Mouse (Mus musculus): ENCODE results near the gene Sqstm1.
A peak's percentile ranks its signal among the peaks of the same experiment; 100 is the strongest.
"Not testable (repeated sequence)": the region's sequence is repeated elsewhere in the genome, so short reads cannot be mapped to it uniquely, and the experiment has no call there.

Gene Sqstm1

DNA sequence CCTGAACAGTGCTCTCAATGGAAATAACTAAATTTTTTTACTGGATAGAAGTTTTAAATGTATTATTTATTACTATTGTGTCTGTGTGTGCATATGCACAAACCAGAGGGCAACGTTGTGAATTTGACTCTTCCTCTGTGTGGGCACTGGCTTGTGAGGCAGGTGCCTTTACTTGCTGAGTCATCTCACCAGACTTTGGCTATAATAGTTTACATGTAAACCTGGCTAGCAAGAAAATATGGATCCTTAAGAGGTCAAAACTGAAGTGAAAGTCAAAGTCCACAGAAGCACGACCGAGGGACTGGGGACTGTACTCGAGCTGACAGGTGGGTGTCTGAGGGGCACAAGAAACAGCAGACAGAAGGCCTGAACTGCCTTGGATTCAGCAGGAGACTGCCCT, 27.9 kb downstream of the Sqstm1 start:
- DNase-seq (ENCODE audit: low read depth, low spot score), result no peak
- H3K36me3 ChIP-seq (ENCODE audit: control insufficient read depth, insufficient read depth, low read length, poor library complexity, severe bottlenecking), result no peaks in the 10 kb centered on the region
- H3K27me3 ChIP-seq (ENCODE audit: control insufficient read depth, insufficient read depth, low read length, poor library complexity, severe bottlenecking), result no peaks in the 10 kb centered on the region

DNA sequence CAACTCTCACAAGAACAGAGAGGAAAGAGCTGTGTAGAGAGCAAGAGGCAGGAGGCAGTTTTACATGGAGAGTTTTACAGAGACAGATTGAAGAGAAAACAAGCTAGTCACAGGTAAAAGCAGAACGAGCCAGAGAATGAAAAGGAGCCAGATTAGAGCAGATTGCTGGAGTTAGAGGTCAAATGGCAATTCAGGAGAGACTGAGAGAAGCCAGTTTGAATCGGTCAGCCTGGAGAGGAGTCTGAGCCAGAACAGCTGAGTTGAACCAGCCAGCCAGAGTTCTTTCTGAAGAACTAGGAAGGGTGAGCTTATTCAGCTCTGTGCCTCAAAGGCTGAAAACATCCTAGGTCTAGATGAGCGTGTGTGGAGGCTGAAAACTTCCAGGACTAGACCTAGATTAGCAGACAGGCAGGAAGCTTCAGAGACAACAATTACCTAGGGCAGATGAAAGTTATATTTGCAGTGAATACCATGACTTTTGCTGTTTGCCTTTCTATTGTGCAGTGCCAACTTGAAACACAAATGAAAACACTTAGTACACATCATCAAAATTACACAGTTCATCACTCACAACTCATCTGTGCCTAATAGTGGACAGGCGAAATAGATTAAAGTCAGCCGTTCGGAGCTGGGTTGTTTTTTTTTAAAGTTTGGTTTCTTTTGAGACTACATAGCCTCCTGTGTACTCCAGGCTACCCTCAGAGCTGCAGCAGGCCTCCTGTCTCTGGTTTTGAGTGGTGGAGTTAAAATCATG, 30.0 kb downstream of the Sqstm1 start:
- DNase-seq (ENCODE audit: low read depth, low spot score), result no peak
- no peaks in the 10 kb centered on the region for H3K36me3 ChIP-seq (ENCODE audit: control insufficient read depth, insufficient read depth, low read length, poor library complexity, severe bottlenecking)
- H3K27me3 ChIP-seq (ENCODE audit: control insufficient read depth, insufficient read depth, low read length, poor library complexity, severe bottlenecking), result no peaks in the 10 kb centered on the region

DNA sequence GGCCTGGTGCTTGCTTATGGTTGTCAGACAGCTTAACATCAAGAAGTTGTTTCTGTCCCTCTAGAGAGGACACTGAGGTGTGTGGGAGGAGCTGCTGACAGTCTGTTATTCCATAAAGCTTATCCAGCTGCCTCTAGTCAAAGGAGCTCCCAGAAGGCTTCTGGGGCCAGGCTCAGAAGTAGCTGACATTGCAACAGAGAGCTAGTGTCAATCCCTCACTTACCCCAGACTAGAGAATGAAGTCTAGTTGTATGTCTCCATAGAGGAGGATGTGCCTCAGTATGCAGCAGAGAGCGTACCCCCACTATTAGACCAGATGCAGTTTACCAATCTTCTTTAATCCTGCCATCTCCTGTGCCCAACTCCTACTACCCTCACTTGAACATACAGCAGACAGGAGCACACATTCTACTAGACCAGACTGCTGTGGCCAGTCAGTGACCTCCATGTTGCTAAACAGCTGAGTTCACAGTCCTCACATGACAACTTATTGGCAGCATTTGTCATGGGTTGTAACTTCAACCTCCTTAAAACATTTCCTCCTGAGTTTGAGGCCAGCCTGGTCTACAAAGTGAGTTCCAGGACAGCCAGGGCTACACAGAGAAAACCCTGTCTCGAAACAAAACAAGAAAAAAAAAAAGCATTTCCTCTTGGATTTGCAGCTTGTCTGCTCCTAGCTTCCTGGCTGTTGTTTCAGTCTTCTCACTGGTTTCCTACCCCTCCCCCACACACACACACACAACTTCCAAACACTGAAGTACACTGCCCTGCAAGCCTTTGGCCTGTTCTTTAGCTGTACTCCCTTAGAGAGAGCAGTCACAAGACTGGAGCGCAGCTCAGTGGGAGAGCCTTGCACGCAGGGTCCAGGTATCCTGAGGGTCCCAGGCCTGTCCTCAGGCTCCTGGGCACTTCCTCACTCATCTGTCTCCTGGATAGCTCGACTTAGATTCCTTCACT, 31.8 kb downstream of the Sqstm1 start:
- DNase-seq (ENCODE audit: low read depth, low spot score), result no peak
- H3K27me3 ChIP-seq (ENCODE audit: control insufficient read depth, insufficient read depth, low read length, poor library complexity, severe bottlenecking), result no peaks in the 10 kb centered on the region
- no peaks in the 10 kb centered on the region for H3K36me3 ChIP-seq (ENCODE audit: control insufficient read depth, insufficient read depth, low read length, poor library complexity, severe bottlenecking)

DNA sequence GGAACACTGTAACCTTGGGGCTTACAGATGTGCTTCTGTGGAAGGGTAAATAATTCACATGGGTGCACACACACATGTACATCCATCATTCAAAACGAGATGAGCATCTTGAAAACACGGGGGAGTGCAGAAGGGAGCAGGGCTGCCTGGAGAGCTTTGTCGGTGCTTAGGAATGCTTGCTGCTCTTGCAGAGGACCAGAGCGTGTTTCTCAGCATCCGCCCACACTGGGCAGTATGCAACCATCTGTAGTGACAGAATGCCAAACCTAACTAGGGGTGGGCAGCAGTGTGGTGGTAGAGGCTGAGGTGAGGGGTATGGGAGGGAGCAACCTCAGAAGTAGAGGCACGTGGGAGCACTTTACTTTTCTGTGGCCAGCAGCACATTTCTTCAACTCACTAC, 33.5 kb downstream of the Sqstm1 start:
- Histone ChIP-seq H3K27me3 (ENCODE audit: control insufficient read depth, insufficient read depth, low read length, poor library complexity, severe bottlenecking) (no peaks in the 10 kb centered on the region), H3K36me3 (ENCODE audit: control insufficient read depth, insufficient read depth, low read length, poor library complexity, severe bottlenecking) (no peaks in the 10 kb centered on the region)
- DNase-seq (ENCODE audit: low read depth, low spot score), result no peak

DNA sequence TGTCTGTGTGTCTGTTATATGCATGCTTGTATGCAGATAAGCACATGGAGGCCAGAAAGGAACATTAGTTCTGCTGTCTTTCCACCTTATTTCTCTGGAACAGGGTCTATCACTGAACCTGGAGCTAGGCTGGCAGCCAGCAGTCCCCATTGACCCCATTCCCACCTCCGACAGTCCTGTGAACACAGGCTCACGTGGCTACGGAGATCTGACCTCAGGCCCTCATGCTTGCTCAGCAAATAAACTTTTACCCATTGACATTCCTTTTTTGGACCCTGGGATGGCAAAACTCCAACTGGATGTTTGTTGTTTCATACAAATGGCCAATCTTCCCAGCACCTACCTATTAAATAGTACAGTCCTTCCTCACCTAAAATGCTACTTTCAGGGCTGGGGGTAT, 34.3 kb downstream of the Sqstm1 start:
- DNase-seq (ENCODE audit: low read depth, low spot score), result no peak
- Histone ChIP-seq H3K27me3 (ENCODE audit: control insufficient read depth, insufficient read depth, low read length, poor library complexity, severe bottlenecking) (no peaks in the 10 kb centered on the region), H3K36me3 (ENCODE audit: control insufficient read depth, insufficient read depth, low read length, poor library complexity, severe bottlenecking) (no peaks in the 10 kb centered on the region)

DNA sequence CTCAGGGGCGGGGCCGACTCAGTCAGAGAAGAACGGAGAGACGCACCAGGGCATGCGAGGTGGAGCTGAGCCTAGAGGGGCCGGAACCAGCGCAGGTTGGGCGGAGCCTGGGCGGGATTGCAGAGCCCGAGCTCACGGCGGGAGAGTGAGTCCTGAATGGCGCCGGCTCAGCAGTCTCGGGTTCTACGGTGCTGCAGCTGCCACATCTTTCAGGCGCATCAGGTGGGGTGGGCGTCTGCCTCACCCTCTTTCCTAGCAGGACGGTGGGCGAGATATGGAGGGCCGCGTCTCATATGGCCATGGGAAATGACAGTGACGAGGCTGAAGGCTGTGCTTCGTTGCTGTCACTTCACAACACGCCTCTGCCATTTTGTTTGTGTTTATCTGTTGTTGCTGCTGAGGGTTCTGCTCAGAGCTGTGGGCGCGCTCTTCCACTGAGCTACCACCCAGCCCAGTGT, 35.9 kb downstream of the Sqstm1 start:
- Histone ChIP-seq H3K36me3 (ENCODE audit: control insufficient read depth, insufficient read depth, low read length, poor library complexity, severe bottlenecking) (peaks cover 5% of the 10 kb centered on the region), H3K27me3 (ENCODE audit: control insufficient read depth, insufficient read depth, low read length, poor library complexity, severe bottlenecking) (no peaks in the 10 kb centered on the region)
- peak; percentile 99 for DNase-seq (ENCODE audit: low read depth, low spot score)

DNA sequence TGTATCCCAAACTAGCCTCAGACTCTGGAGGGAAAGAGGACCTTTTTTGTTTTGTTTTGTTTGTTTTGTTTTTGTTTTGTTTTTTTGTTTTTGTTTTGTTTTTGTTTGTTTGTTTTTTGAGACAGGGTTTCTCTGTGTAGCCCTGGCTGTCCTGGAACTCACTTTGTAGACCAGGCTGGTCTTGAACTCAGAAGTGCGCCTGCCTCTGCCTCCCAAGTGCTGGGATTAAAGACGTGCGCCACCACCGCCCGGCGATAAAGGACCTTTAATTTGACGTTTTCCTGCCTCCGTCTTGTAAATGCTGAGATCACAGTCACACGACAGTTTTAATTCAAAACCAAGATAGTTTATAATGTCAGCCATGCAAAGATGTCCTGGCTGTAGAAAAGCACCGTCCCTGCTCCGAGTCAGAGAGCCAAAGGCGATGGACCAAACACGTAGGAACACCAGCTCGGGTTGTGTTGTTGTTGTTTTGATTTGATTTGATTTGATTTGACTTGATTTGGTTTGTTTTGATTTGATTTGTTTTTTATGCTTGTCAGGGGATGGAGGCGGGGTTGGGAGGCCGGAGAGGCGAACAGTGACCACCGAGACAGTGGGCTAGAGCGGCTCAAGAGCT, 36.4 kb downstream of the Sqstm1 start, which contains the start of gene Mrnip:
Gene Mrnip, plus strand, starts transcription at position 334 of the 619 bp plus-strand sequence.
- DNase-seq (ENCODE audit: low read depth, low spot score); H3K36me3 ChIP-seq (ENCODE audit: control insufficient read depth, insufficient read depth, low read length, poor library complexity, severe bottlenecking): not testable (repeated sequence)

DNA sequence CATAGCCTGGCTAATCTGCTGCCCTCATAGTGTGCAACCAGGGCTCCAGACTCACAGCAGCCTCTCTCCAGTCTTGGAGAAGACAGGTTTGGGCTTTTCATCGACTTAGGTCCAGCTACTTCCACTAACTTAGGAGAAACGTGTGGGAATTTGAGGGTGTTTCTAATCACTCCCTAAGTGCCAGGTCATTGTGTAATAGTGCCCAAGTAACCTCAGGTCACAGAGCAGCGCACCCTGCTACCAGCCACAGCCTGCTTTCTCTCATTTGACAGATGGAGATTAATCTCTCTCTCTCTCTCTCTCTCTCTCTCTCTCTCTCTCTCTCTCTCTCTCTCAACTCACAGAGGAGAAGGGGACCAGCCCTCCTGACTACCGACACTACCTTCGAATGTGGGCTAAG, 42.3 kb downstream of the Sqstm1 start:
- peaks cover 5% of the 10 kb centered on the region for H3K36me3 ChIP-seq (ENCODE audit: control insufficient read depth, insufficient read depth, low read length, poor library complexity, severe bottlenecking)
- no peaks in the 10 kb centered on the region for H3K27me3 ChIP-seq (ENCODE audit: control insufficient read depth, insufficient read depth, low read length, poor library complexity, severe bottlenecking)
- no peak for DNase-seq (ENCODE audit: low read depth, low spot score)

More for the DNA sequence above, 36.4 kb downstream of the Sqstm1 start, which contains the start of gene Mrnip:
- H3K27me3 ChIP-seq (ENCODE audit: control insufficient read depth, insufficient read depth, low read length, poor library complexity, severe bottlenecking), result not testable (repeated sequence)

DNA sequence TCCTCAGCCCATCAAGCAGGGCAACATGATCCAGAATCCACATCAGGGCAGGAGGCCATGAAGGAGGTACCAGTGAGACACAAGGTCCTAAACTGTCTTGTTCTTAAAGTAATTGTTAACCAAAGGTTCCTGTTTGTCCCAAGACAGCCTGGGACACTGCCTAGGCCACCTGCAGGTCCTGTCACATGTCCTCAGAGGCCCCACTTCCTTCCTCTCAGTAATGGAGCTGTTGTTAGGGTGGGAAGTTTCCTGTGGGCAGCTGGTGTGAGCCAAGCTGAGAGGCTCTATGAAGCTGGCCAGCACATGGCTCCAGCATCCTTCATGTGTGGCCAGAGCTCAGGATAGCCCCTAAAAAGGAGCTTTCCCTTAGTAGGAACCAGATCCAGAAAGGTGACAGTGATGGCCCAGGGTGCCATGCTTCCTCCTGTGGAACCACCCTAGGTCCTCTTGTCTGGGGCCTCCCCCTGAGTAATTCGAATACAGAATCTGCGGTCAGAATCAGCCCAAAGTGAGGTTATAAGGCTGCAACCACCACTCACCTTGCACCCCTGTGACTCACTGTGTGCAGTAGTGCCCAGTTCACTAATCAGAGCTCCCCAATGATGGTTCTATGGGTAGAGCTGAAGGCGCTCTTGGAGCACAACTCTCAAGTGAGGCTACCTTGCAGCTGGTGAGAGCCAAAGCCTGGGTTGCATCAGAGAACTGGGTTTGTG, 48.1 kb downstream of the Sqstm1 start:
- Histone ChIP-seq H3K36me3 (ENCODE audit: control insufficient read depth, insufficient read depth, low read length, poor library complexity, severe bottlenecking) (peaks cover 5% of the 10 kb centered on the region), H3K27me3 (ENCODE audit: control insufficient read depth, insufficient read depth, low read length, poor library complexity, severe bottlenecking) (no peaks in the 10 kb centered on the region)
- peak; percentile 17 for DNase-seq (ENCODE audit: low read depth, low spot score)

DNA sequence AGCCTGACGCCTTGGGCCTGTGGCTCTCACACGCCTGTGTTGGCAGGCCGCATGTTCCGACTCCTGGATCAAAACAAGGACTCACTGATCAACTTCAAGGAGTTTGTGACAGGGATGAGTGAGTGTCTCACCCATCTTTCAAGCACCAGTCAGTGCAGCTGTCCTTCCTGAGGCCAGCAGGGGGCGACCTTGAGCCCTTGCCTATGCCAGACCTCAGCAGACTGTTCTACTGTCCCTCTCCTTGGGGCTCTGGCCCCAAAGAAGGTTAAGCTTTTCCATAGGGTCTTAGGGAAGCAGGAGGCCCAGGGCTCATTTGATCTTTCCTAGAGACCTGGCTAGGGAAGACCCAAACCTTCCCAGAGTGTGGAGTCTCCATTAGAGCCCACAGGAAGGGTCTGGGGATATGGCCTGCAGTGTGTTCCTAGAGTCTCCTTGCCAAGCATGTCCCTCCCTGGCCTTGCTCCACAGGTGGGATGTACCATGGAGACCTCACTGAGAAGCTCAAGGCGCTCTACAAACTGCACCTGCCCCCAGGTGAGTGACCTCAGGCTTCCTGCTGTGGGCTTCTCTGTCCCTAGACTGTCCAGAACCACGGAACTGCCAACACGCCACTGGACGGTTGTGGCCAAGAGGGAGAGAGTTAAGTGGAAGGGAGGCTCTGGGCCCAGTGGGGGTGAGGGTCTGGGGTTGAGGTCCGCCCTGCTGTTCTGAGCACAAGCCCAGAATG, 48.9 kb downstream of the Sqstm1 start:
- H3K27me3 ChIP-seq (ENCODE audit: control insufficient read depth, insufficient read depth, low read length, poor library complexity, severe bottlenecking), result no peaks in the 10 kb centered on the region
- peak; percentile 84 for DNase-seq (ENCODE audit: low read depth, low spot score)
- H3K36me3 ChIP-seq (ENCODE audit: control insufficient read depth, insufficient read depth, low read length, poor library complexity, severe bottlenecking), result peaks cover 7% of the 10 kb centered on the region

DNA sequence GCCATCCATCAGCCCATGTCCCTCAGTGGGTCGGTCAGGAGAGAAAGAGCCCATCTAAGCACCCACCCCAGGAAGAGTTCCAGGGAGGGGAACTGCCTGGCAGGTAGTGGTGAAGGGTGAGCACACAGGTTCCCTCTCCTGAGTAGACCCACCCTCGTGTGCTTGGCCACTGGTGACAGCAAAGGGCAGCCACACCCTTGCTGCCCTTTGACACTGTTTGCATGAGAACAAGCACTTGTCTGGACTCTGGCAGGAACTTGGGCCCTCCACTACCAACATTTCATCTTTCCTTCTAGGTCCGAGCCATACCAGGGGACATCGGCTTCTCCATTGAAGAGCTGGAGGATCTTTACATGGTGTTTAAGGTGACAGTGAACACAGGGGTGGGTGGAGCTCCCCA, 51.3 kb downstream of the Sqstm1 start:
- DNase-seq (ENCODE audit: low read depth, low spot score), result no peak
- Histone ChIP-seq H3K27me3 (ENCODE audit: control insufficient read depth, insufficient read depth, low read length, poor library complexity, severe bottlenecking) (no peaks in the 10 kb centered on the region), H3K36me3 (ENCODE audit: control insufficient read depth, insufficient read depth, low read length, poor library complexity, severe bottlenecking) (peaks cover 7% of the 10 kb centered on the region)

DNA sequence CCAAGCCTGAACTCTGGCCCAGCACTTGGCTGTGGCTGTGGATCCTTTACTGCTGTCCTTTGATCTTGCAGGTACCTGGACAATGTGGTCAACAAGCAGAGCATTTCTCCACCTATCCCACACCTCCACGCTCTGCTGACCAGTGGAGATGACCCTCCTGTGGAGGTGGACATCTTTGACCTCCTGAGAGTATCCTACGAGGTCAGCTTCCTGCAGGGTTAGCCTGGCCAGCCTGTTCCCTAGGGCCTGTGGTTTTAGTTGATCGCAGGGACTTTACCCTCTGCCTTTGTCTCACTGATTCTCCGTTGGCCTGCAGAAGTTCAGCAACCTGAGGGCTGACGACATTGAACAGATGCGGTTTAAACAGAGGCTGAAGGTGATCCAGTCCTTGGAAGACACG, 52.3 kb downstream of the Sqstm1 start:
- Histone ChIP-seq H3K36me3 (ENCODE audit: control insufficient read depth, insufficient read depth, low read length, poor library complexity, severe bottlenecking) (peaks cover 7% of the 10 kb centered on the region), H3K27me3 (ENCODE audit: control insufficient read depth, insufficient read depth, low read length, poor library complexity, severe bottlenecking) (no peaks in the 10 kb centered on the region)
- DNase-seq (ENCODE audit: low read depth, low spot score), result no peak

DNA sequence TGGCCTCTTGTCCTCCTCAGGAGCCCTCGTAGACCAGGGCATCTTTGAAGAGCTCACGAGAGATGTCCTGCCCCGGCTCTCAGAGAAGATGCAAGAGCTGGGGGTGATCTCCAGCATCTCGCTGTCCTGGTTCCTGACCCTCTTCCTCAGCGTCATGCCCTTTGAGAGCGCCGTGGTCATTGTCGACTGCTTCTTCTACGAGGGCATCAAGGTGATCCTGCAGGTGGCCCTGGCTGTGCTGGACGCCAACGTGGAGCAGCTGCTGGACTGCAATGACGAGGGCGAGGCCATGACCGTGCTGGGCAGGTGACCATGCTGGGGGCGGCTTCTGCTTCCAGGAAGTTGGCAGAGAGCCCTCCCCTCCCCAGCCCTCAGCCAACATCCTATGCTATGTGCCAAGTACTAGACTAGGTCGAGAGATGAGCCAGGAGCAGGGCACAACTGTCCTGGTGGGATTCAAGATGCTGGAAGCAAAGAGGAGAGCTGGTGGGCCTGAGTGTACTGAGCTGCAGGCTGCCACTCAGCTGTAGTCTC, 53.8 kb downstream of the Sqstm1 start:
- Histone ChIP-seq H3K27me3 (ENCODE audit: control insufficient read depth, insufficient read depth, low read length, poor library complexity, severe bottlenecking) (no peaks in the 10 kb centered on the region), H3K36me3 (ENCODE audit: control insufficient read depth, insufficient read depth, low read length, poor library complexity, severe bottlenecking) (peaks cover 9% of the 10 kb centered on the region)
- DNase-seq (ENCODE audit: low read depth, low spot score), result no peak
